Mouse (Mus musculus) urinary bladder, postnatal 4 days (tissue): Measurements from ENCODE around the gene Gm7534.
"Not testable (repeated sequence)": the region's sequence is repeated elsewhere in the genome, so short reads cannot be mapped to it uniquely, and the experiment has no call there.

Source experiments
- DNase-seq, 2 experiments: peaks; one replicate each; pipeline ENCODE4 v3.0.0; 2021 to 2022; ENCODE audit warnings: low spot score in 2 of 2

Gm7534 gene

GRCm38 (mm10) chr4:134203340-134203896, 614 bp upstream of the Gm7534 start:
- DNase-seq: no peak

- DNase-seq: no peak
Measured at GRCm38 (mm10) chr4:134199371-134199770, 3.4 kb downstream of the Gm7534 start.

DNA sequence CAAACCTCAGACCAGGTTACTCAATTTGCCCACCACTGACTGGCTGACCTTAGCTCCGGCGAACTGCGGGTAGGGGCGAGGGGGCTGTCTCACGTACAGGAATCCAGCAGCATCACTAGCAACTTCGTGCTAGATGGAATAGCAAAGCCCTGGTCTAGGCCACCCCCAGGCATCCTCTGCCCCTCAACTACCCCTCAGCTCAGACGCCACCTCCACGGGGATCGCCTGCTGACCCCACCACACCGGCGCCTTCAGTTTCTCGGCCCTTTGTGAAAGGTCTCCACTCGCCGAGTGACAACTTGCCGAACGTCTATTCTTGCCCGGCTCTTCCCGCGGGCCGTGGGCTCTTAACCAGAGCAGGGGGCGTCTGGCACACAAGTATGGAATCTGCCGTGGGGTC, 16.5 kb downstream of the Gm7534 start:
- no peak for DNase-seq

- DNase-seq: no peak
Measured at GRCm38 (mm10) chr4:134185569-134185968, 17.2 kb downstream of the Gm7534 start.

DNA sequence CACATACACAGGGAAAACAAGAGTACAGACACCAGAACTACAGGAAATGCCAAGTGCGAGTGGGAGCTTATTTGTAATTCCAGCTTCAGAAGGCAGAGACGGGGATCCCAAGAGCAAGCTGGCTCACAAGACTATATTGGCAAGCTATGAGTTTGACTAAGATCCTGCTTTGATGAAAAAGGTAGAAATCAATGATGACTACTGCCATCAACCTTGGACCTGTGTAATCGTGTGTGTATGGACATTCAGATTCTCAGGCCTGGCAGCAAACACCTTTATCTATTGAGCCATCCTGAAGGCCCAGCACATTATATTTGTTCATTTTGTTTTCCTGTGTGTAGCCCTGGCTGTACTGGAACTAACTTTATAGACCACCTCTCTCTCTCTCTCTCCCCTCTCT, 19.1 kb downstream of the Gm7534 start:
- DNase-seq: no peak

GRCm38 (mm10) chr4:134181825-134182224, 21.0 kb downstream of the Gm7534 start:
- DNase-seq: no peak

DNA sequence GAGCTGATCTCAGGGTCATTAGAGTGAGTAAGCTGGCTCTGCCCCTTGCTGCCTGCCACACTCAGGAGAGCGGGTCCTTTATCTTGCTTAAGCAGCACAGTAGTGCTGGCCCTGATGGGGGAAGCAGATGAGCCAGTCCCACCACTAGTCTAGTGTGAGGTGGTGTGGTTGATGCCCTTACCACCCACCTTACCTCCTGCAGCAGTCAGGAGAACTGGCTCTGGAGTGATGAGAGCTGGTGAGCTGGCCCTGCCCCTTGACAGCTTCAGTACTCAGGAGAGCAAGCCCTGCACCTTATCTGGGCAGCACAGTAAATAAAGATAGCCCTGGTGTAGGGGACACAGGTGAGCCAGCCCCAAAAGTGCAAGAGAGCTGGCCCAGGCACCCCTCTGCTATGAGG, 21.7 kb downstream of the Gm7534 start:
- no peak for DNase-seq

DNA sequence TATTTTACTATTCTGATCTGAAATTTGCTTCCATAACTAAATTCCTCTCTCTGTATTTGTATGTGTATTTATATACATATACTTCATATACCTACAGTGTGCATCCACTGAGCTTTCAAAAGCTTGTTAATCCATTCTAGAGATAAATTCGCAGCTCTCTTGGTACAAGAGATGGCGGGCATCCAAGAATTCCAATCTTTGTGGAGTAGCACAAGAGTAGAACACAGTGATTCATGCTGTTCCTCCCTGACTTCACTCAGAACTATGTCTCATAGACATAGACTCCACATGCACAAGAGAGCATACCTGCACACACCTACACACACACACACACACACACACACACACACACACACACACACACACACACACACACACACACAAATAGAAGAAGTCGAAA, 30.4 kb downstream of the Gm7534 start:
- no peak for DNase-seq

DNA sequence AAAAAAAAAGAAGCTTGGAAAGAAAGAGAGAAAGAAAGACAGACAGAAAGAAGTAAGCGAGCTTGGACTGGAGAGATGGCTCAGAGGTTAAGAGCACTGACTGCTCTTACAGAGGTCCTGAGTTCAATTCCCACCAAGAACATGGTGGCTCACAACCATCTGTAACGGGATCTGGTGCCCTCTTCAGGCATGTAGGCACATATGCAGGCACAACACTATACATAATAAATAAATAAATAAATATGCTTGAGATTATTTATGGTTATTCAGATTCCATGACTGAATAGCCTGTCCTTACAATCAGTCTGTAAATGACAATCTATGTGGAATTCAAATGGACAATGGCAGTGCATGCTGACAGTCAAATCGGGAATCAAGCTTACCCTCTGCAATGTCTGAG, 35.9 kb downstream of the Gm7534 start:
- DNase-seq: no peak

GRCm38 (mm10) chr4:134165548-134166465, 37.0 kb downstream of the Gm7534 start:
- no peak for DNase-seq

- no peak for DNase-seq
Measured at GRCm38 (mm10) chr4:134165024-134165423, 37.8 kb downstream of the Gm7534 start.

GRCm38 (mm10) chr4:134164591-134164990, 38.2 kb downstream of the Gm7534 start:
- no peak for DNase-seq

DNA sequence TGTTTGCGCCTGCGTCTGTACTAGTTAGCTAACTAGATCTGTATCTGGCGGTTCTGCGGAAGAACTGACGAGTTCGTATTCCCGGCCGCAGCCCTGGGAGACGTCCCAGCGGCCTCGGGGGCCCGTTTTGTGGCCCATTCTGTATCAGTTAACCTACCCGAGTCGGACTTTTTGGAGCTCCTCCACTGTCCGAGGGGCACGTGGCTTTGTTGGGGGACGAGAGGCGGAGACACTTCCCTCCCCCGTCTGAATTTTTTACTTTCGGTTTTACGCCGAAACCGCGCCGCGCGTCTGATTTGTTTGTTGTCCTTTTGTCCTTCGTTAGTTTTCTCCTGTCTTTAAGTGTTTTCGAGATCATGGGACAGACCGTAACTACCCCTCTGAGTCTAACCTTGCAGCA, 42.7 kb downstream of the Gm7534 start:
- not testable (repeated sequence) for DNase-seq

DNA sequence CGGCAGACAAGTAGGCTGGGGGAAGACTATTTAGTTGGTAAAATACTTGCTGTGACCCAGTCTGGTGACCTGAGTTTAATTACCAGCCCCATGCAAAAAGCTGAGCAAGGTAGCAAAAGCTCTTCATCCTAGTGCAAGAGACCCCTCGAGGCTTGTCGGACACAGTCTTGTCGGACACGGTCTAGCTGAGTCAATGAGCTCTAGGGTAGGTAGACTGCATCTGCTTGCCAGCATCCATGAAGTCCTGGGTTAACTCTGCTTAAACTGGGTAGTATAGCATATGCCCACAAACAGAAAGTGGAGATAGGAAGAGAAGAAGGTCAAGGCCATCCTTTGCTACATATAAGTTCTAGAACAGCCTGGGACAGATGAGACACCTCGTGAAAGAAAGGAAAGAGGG, 44.0 kb downstream of the Gm7534 start:
- no peak for DNase-seq

DNA sequence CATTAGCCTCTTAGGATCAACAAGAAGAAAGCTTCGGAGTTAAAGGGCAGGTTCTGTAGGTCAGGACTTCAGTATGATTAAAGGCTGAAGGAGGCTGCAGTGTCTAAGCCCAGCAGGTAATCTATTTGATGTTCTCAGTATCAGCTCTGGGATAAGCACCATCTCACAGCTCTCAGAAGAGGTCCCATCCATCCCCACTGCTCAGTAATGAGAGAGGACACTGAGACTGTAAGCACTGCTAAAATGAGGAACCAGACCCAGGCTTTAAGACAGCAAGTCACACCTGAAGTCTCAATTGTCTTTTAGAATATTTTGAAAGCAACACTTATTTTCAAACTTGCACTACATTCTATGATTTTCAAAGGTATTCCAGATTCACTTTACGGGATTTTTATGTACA, 45.2 kb downstream of the Gm7534 start:
- no peak for DNase-seq

- DNase-seq: no peak
Measured at GRCm38 (mm10) chr4:134156744-134157143, 46.1 kb downstream of the Gm7534 start.

DNA sequence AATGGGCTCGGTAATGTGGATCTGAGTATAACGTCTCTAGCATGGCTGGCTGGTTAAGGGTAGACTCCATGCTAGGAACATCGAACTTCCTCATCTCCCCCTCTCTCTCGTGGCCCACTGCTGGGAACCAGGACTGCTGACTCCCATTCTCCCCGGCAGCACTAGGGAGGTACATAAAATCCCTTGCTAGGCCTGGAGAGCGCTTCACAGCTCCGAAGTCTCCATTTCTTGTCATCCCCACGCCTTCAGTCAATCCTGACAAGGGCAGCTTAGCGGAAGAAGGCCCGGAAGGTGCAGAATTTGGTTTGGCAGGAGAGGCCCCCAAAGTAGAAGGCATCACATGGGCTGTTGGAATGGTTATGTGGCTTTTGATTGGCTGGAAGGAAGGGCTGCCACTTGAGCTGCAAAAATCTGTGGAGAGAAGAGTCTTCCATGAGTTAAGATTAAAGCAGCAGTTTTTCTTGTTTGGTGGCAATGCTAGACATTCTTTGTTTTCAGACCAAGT, 46.8 kb downstream of the Gm7534 start:
- DNase-seq: no peak

DNA sequence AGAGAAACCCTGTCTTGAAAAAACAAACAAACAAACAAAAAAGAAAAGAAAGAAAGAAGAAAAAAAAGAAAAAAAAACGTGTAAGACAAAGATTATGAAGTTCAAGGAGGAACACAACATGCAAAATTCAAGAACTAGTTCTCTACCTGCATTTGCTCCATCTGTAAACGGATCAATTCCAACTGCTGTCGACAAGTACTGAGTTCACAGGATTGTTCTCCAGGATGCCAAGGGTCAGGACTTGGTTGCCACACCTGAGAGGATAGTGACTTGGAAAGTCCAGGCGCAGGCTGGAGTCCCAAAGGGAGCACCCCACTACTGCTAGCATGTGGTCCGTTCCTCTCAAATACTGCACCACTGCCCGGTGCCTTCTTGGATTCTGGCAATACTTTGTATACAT, 47.3 kb downstream of the Gm7534 start:
- DNase-seq: no peak

DNA sequence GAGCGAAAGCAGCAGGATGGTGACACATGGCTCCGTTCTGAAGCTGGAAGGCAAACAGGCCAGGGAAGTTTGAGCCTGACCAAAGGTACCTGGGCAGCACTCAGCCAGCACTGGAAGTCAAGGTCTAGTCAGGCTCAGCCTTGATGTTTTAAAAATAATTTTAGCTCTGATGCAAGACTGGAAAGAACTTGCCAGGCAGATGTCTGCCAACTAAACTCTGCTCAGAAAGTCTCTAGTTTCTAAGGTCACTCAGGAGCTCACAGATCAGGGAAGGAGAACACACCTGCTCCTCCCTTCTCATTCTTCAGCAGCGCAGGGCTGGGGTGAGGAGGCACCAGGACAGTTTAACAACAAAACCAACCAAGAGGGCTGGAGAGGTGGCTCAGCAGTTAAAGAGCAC, 48.5 kb downstream of the Gm7534 start:
- DNase-seq: no peak

GRCm38 (mm10) chr4:134153656-134154055, 49.1 kb downstream of the Gm7534 start:
- no peak for DNase-seq

DNA sequence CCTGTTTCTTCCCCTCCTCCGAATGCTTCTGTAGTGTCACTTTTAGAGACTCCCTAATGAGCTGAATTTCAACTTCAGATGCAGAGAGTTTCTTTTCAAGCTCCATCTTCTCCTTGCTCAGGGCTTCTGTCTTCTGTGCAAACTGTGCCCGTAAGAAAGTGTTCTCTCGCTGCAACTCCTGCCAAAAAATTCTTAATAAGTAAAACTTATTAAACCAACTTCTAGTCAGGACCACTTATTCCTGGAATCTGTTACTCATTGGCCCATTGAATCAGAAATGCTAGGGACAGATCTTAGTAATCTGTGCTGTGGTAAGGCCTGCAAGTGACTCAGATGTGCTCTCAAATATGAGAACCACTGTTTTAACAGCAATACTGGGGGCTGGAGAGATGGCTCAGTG, 50.7 kb downstream of the Gm7534 start:
- no peak for DNase-seq

- DNase-seq: no peak
Measured at GRCm38 (mm10) chr4:134149389-134149788, 53.4 kb downstream of the Gm7534 start.

GRCm38 (mm10) chr4:134144297-134144696, 58.5 kb downstream of the Gm7534 start:
- not testable (repeated sequence) for DNase-seq
